Mouse (Mus musculus): ENCODE measurements at regions not wholly inside any gene's neighbourhood (a gene's known extent, or its start where the extent isn't known, plus 50 kb on each side); places are given as distances from the start of the nearest gene placed in this dataset.
"Not testable (repeated sequence)": the region's sequence is repeated elsewhere in the genome, so short reads cannot be mapped to it uniquely, and the experiment has no call there.

DNA sequence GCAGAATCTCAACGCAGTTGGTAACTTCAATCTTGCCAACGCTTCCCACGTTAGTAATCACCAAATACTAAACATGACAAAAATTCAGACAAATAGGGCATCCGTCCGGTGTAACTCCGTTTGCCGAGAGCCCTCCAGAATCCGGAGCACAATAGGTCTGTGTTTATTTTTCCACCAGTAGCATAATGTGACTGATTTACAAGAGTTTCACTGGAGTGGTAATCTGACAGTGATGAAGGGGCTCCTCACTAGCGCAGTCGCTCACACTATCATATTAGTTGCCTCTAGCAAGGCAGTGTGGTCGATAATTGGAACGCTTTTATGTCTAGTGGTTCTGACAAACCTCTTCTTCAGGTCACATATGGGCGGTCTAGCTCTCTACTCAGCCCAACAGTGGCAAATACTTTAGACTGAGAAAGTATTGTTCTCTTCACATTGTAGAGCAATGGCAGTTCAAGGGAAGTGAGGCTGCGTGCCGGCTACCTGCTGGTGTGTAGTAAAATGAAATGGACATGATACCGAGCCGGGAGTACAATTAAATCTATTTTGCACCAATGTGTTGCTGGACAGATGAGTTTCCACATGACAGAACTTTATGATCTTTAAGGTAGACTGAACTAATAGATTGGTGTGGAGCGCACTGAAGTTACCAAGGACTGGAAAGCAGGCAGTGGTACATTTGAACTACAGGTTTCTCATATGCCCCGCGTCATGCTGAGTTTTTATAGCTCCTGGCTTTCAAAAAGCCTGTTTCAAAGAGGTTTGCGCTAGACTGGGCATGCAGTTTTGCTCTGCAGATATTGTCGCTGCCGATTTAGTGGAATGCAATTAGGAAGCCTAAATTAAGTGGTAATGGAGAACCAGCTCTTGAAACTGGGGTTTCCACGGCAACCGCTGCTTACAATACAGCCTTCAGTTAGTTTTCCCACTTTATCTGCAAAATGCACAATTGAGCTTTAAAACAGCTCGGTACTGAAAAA, 155.7 kb upstream of the Pou3f3 start:
- DNase-seq (ENCODE audit: low read depth, low spot score), result no peak

DNA sequence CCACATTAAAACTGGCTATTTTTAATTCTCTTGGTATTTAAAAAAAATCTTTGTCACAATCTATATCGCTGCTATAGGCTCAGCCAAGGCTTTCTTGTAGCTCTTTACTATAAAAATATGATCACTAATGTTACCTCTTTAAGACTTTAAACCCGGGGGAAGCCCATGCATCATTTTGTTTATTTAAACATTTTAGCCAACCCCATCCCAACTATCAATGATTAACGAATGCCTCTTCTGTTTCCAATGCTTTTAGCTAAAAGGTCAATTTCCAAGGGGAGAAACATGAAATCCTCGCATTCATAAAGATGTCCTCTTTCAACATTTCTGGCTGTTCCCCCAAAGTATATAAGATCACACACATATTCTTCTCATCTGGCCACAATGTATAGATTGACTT, 153.6 kb upstream of the Pou3f3 start:
- no peak for DNase-seq (ENCODE audit: low read depth, low spot score)

DNA sequence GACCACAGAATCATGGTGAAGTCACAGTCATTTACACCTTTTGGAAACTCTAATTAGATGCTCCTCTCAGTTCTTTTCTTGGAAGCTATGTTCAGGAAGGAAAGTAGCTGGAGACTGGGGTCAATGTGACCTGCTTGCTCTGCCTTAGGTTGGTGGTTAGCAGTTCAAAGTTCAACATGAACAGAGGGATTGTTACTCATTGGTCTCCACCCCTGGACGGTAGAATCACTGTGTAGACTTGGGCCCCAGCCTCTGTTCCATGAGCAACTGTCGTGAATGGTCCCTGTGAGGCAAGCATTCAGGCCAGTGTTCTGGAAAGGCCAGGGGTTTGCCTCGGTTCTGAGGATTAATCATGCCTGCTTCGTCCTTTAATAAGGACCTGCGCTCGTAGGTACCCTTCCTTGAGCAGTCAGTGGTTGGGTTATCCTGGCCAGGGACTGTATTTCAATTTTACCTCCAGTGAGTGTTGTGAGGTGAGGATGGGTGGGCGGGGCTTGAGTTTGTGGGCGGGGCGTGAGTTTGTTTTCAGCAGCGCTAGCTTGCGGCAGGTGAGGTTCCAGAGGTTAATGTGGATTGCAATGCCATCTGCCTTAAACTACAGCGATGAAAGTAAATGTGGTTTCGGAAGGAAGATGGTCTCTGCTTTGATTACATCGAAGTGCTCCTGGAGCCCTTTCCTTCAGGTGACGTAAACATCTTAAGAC, 152.6 kb upstream of the Pou3f3 start:
- peak; percentile 7 for DNase-seq (ENCODE audit: low read depth, low spot score)

DNA sequence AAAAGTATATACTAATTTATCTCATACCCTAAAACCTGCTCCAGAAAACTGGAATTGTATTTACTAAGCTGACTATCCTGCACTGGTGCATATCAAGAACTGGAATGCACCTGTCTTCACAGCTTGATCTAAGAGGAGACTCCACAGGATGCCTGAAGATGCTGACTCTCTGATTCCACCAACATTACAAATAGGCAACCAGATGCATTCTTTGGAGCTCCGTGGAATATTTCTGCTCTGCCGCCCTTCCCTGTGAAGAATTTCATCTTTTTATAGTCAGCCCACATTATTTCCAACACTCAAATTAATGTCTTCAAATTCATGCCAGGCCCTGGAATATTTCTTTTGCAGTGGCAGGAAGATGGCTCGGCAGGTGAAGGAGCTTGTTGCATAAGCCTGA, 148.7 kb upstream of the Pou3f3 start:
- no peak for DNase-seq (ENCODE audit: low read depth, low spot score)

DNA sequence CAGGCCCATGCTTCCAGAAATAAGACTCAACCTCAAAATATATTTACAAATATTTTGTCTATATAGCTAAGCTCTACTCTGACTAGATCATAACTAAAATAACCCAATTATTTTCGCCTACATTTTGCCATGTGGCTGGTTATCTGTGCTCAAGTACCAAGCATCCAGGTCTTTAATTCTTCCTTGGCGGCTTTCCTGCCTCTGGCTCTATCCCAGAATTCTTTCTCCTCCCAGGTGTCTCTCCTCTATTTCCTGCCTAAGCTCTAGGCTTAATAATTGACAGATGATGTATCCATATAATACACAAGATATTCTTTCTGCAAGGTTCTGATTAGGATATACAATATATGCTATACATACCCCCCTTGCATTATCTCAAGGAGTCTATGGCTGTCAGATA, 138.3 kb upstream of the Pou3f3 start:
- DNase-seq (ENCODE audit: low read depth, low spot score), result no peak

DNA sequence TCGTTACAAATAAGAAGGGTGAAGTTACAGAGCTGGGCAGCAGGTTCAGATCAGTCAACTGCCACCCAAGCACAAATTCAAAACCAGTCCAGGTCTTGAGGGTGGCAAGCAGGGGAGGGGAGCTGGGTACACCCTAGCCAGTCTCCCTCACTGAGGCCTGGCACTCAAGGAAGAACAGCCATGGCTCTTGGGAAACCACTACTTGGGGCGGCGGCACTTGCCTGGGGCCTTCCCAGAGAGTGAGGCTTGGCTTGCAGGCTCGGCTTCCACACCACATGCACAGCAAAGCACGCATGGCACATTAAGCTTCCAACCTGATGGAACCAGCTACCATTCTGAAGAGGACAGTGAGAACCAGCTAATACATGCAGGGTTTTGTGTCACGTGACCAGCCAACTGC, 127.9 kb upstream of the Pou3f3 start:
- DNase-seq (ENCODE audit: low read depth, low spot score), result no peak

DNA sequence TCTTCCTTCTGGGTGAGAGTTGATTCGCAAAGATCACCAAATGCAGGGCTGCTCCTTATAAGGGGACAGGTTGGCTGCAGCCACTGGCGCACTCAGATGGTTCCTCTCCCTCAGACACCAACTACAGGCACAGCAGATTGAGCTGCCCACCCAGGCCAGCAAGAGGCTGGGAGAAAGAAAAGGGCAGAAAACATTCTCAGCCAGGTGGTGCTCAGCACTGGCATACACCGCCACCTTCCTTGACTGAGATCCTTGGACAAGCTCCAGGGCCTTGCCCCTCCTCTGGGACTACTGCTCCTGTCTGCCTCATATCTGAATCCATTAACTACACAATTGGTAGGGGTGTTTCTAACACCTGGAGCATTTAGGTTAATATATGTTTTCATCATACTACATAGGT, 110.4 kb upstream of the Pou3f3 start:
- no peak for DNase-seq (ENCODE audit: low read depth, low spot score)

DNA sequence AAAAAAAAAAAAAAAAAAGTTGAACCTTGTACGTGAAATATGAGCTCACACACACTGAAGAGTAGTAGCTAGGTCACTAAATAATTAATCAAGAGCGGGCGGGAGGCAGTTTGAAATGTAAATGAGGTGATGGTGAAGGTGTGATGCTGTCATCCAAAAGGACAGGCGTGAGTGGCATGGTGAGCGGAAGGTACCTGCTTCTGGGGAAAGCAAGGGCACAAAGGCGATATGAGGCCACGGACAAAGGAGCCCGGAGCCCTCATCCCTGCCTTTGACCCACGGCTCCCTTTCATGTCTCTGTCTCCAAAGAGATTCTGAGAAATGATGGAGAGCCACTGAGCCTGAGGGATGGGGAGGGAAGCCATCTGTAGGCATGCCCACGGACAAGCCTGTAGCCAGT, 107.1 kb upstream of the Pou3f3 start:
- no peak for DNase-seq (ENCODE audit: low read depth, low spot score)

DNA sequence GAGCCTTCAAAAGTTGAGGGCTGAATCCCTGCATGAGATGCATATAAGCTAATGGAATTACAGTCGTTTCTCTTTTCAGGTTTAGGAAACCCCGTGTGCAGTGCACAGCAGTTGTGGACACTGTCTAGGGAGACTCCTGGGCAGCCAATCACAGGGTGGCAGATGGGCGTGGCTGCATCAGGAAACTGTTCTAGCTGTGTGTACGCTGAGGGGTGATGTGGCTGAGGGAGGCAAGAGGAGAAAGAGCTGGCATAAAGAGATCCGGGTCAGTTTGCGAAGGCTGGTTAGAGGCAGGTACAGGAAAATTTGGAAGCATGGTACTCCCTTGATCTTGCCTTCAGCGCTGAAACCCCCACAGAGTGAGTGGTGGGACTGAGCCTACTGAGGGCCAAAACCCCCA, 106.1 kb upstream of the Pou3f3 start:
- peak; percentile 5 for DNase-seq (ENCODE audit: low read depth, low spot score)

DNA sequence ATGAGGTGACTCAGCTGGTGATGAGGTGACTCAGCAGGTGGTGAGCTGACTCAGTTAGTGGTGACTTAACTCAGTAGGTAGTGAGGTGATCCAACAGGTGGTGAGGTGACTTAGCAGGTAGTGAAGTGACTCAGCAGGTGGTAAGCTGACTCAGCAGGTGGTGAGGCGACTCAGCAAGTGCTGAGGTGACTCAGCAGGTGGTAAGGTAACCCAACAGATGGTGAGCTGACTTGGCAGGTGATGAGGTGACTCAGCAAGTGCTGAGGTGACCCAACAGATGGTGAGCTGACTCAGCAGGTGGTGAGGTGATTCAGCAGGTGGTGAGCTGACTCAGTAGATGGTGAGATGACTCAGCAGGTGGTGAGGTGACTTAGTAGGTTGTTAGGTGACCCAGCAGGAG, 103.7 kb upstream of the Pou3f3 start:
- DNase-seq (ENCODE audit: low read depth, low spot score), result peak; percentile 43

DNA sequence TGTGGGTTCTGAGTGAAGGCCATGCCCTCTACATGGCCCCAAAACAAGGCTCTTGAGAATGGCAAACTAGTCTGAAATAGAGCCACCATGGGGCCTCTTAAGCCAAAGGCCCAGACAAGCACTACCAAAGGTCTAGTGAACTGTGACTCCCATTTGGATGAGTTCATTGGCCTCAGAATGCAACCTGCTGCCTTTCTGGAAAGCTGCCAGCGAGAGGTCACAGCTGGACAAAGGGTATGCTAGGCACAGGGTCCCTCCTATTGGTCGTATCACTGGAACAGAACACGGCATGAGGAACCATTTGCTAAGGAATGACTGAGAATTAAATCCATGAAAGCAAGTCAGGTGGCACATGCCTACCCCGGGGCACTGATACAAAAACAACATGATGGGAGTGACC, 98.5 kb upstream of the Pou3f3 start:
- no peak for DNase-seq (ENCODE audit: low read depth, low spot score)

DNA sequence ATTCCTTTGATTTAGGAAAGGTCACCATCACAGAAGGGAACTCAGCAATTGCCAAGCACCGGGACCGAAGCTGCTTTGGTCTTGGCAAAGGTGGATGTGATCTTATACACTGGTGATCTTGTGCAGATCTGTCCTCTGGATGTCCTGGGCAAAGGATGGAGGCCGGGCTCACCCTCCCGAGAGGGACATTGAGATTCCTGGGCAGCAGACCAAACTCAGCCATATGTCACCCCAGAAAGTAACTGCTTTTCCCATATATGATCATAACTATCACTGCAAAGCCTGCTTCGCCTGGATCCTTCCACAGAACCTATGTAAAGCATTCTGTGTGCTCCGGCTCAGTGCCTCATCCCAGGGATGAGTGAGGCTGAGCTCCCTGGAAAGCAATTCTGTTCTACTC, 96.3 kb upstream of the Pou3f3 start:
- DNase-seq (ENCODE audit: low read depth, low spot score), result no peak

DNA sequence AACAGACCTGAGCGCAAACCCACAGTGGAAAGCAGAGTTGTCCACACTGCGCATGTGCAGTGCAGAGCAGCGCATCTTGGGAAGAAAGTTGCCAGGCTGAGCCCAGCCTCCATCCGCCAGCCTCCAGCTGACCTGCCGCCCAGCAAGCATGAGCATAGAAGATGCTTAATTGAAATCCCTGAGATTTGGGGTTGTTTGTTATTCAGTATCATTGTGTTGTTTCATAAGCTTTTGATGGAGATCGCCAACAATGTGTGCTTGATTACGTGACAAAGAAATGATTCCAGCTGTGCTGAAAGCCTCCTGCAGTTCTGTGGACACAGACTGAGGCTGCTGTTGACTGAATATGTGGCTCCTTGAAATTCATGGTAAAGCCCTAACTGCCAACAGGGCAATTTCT, 89.3 kb upstream of the Pou3f3 start:
- DNase-seq (ENCODE audit: low read depth, low spot score), result peak; percentile 28

DNA sequence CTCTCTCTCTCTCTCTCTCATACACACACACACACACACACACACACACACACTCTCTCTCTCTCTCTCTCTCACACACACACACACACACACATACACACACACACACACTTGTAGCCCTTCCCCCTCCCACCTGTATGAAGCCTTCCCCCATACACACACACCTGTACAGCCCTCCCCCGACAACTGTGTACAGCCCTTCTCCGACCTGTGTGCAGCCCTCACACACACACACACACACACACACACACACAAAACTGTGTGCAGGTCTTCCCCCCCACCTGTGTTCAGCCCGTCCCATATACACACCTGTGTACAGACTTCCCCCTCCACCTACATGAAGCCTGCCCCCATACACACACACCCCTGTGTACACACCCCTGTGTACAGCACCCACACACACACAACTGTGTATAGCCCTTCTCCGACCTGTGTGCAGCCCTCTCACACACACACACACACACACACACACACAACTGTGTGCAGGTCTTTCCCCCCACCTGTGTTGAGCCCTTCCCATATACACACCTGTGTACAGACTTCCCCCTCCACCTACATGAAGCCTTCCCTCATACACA, 88.0 kb upstream of the Pou3f3 start:
- not testable (repeated sequence) for DNase-seq (ENCODE audit: low read depth, low spot score)

DNA sequence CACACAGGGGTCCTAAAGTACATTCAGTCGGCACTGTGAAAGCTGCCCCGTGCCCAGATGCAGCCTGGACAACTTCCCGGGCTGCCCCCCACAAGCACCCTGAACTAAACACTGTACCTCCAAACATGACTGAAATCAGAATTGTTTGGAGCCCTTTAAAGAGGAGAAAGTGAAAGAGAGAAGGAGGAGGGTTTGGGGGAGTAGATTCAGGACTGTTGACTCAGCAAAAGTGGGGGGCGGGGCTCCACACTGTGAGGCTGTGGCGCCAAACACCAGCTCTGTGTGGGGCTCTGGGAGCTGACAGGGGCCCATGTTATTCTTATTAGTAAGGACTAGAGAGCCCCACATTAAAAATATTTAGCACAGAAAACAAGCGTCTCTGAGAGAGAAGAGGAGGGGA, 71.8 kb upstream of the Pou3f3 start:
- no peak for DNase-seq (ENCODE audit: low read depth, low spot score)

DNA sequence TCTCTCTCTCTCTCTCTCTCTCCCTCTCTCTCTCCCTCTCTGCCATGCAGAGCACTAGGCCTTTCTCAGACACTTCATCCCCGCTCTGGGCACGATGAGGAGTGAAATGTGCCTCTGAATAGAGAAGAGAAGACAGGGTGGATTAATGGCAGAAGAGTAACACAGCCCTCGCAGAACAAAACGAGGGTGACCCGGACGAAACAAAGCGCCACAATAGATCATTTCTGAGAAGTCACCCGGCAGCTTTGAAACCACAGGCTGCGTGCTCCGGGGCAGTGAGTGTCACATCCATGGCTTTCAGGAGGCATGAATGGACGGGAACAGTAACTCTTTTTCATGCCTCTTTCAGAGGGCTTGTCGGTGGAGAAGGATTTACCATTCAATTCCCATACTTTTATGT, 66.8 kb upstream of the Pou3f3 start:
- DNase-seq (ENCODE audit: low read depth, low spot score), result no peak

DNA sequence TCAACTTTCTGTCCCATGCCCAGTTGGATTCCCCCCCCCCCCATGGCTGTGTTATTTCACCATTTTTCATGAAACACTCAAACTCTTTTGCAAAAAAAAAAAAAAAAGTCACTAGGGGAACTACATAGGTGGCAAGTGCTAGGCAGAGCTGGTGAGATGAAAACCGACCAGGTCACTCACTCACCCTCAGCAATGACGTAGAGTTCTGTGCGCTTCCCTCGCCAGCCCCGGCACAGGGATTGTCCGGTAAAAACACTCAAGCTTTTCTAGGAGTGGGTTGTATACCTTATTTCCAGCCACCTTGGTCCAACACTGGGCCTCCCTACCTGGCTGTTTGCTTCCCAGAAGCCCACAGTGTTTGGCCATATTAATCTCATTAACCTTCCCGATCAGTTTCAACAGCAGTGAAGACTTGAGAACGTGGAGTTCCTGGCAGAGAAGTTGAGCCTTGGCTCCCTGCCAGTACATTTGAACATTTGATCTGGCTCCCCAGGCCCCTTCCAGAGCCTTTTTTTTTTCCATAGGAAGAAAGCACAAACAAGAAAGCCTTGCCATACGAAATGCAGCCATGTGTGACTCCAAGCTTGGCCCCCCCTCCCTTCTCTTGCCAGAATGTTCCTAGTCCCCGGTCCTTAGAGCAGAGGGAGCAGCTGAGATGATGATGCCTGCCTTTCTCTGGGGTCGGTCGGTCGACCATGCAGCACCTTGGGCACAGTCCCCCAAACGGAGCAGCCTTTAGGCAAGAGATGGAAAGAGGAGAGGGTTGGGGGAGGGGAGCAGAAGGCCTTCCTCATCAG, 65.9 kb upstream of the Pou3f3 start:
- no peak for DNase-seq (ENCODE audit: low read depth, low spot score)

DNA sequence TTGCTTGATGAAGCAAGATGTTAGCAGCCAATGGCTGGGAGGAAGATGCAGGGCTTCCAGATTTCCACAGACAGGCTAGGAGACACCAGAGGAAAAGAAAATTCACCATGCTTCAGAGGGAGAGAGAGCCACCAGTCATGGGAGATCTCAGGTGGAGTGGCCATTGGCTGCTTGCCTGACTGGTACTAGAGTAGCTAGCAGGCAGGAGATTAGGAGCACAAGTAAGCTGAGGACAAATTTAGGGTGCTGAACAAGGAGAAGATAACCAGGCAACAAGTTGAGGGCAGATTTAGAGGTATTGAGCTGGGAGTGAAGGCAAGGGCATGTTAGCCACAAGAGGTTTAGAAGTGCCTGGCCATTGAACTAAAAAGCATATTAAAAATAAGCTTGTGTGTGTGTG, 63.3 kb upstream of the Pou3f3 start:
- no peak for DNase-seq (ENCODE audit: low read depth, low spot score)

DNA sequence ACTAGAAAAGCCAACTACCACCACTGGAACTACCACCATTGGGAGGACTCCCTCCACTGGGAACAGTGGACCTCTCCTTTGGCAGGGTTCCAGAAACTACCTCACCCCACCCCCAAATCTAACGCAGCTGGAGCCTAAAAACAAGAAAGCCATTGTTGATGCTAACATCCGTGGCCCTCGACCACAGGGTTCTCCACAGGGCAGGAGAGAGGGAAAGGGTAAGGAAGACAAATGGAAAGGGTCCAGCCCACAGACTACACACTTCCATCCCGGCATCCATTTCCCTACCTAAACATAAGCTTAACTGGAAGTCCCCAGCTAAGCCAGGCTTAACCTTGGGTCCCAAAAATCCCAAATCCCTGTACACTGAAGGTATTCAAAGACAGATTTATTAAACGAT, 59.0 kb upstream of the Pou3f3 start:
- peak; percentile 6 for DNase-seq (ENCODE audit: low read depth, low spot score)
